Mouse (Mus musculus): Measurements from ENCODE around the gene Ahcy. TPM values are rescaled to one million over a fixed set of nuclear protein-coding genes. Genes with fewer than 3 reads are reported as not detected.
"Not testable (repeated sequence)": the region's sequence is repeated elsewhere in the genome, so short reads cannot be mapped to it uniquely, and the experiment has no call there.

The Ahcy gene
- polyA plus RNA-seq, 1 experiment from 2014 or later = 50.9 TPM

DNA sequence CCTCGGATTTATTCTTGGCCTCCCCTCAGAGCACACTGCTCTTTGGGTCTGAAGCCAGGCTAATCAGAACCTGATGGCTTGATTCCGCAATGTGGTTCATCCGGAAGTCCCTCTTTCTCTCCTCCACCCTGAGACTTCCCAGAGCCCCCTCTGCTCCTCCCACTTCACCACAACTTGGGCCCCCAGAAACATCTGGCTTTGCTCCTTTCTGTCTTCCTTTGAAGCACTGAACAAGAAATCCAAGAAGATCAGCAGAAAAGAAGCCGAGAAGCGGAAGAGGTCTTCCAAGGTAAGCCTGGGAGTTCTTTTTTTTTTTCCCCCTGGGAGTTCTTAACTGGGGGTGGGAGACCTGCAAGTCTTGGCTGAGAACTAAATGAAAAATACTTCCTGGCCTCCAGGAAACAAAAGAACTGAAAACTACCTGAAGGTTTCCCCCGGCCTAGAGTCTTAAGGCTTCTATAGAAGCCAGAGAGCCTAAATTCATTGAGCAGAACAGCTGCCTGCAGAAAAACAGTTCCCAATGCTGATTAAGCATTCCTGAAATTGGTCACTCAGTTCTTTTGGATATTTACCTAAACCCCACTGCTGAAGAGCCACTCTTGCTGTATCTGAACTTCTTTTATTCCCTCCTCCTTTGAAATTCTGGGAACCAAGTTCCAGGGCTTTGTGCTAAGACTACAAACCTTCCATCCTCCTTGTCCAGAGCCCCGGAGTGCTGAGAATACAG is 26.7 kb downstream of the Ahcy start:
- Histone ChIP-seq H3K9me3 (replicated peaks) (no peaks in the 10 kb centered on the region), H3K4me3 (no peak overlapping the region), H3K36me3 (no peaks in the 10 kb centered on the region), H3K4me1 (replicated peaks) (peaks cover 14% of the 10 kb centered on the region), H3K27ac (ENCODE audit: poor library complexity, severe bottlenecking) (no peak overlapping the region), H3K9ac (no peak overlapping the region), H3K4me2 (no peak overlapping the region), H3K27me3 (replicated peaks) (no peaks in the 10 kb centered on the region)
- no peak for ATAC-seq (ENCODE audit: insufficient number of reproducible peaks, low FRiP score)
- 51% methylated on average over 7 of the region's 7 CpGs for WGBS

DNA sequence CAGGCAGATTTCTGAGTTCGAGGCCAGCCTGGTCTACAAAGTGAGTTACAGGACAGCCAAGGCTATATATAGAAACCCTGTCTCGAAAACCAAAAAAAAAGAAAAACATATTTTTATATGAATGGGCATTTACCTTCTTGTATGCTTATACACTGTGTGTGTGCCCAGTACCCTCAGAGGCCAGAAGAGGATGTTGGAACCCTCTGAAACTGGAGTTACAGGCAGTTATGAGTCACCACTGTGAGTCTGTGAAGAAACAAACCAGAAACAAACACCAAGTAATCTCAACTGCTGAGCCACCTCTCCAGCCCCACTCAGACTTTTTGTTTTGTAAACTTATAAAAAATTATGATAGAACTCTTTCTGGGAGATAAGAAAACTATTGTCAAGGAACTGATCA is 27.5 kb downstream of the Ahcy start:
- Histone ChIP-seq H3K4me3 (no peak overlapping the region), H3K4me2 (no peak overlapping the region), H3K27ac (ENCODE audit: poor library complexity, severe bottlenecking) (no peak overlapping the region), H3K27me3 (replicated peaks) (no peaks in the 10 kb centered on the region), H3K36me3 (no peaks in the 10 kb centered on the region), H3K9ac (no peak overlapping the region), H3K9me3 (replicated peaks) (no peaks in the 10 kb centered on the region), H3K4me1 (replicated peaks) (peaks cover 10% of the 10 kb centered on the region)
- 81% methylated on average over 2 of the region's 2 CpGs for WGBS
- no peak for ATAC-seq (ENCODE audit: insufficient number of reproducible peaks, low FRiP score)

DNA sequence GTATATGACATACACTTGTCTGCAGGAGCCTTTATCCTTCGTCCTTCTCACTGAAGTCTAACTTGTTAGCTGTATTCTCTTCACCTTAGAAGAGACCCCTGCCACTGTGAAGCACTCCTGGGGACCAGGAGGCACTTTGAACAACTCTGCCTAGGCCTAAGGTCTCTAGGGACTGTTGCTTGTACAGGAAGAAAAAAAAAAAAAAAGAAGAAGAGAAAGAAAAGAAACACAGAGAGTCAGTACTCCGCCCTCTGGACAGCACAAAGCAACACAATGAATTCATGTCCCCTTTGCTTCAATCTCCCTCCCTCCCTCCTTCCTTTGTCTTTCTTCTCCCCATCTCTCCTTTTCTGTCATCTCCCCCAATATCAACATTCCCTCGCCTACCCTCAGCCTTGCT is 29.2 kb downstream of the Ahcy start:
- H3K4me3 ChIP-seq = no peak overlapping the region
- H3K9me3 ChIP-seq (replicated peaks) = no peaks in the 10 kb centered on the region
- no peak overlapping the region for H3K27ac ChIP-seq (ENCODE audit: poor library complexity, severe bottlenecking)
- H3K27me3 ChIP-seq (replicated peaks) = no peaks in the 10 kb centered on the region
- H3K4me1 ChIP-seq (replicated peaks) = peaks cover 2% of the 10 kb centered on the region
- 57% methylated on average over 3 of the region's 3 CpGs for WGBS
- no peak overlapping the region for H3K4me2 ChIP-seq
- H3K9ac ChIP-seq = no peak overlapping the region
- no peaks in the 10 kb centered on the region for H3K36me3 ChIP-seq
- no peak for ATAC-seq (ENCODE audit: insufficient number of reproducible peaks, low FRiP score)

DNA sequence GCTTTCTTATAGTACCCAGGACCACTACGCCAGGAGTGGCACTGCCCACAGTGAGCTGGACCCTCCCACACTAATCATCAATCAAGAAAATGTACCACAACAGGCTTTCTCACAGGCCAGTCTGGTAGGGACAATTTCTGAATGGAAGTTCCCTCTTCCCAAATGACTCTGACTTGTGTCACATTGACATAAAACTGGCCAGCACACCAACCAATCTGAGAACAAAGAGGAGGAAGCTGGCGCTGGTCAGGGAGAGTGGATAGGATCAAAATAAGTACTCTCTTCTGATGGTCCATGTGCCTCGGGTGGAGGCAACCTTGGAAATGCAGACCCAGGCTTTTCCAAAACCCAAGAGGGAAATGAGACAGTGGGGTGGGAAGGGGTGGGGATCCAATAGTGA is 29.8 kb downstream of the Ahcy start:
- Histone ChIP-seq H3K27ac (ENCODE audit: poor library complexity, severe bottlenecking) (no peak overlapping the region), H3K4me3 (no peak overlapping the region), H3K27me3 (replicated peaks) (no peaks in the 10 kb centered on the region), H3K9me3 (replicated peaks) (no peaks in the 10 kb centered on the region), H3K9ac (no peak overlapping the region), H3K4me2 (no peak overlapping the region), H3K36me3 (no peaks in the 10 kb centered on the region), H3K4me1 (replicated peaks) (no peaks in the 10 kb centered on the region)
- WGBS = 57% methylated on average over 3 of the region's 3 CpGs
- ATAC-seq (ENCODE audit: insufficient number of reproducible peaks, low FRiP score) = no peak

DNA sequence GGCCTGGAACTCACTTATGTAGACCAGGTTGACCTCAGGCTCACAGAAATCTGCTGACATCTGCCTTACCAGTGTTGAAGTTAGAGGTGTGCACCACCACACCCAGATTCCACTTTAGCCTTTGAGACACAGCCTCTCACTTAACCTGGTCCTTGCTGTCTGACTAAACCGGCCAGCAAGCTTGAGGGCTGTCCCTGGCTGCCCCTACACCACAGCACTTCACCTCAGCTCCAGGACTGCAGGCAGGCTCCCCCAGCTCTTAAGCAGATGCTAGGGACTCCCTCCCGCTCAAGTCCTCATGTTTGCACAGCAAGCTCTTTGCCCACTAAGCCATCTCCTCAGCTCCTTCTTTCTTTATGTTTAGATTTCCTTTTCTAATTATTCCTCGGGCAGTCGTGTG is 34.3 kb downstream of the Ahcy start:
- H3K27me3 ChIP-seq (replicated peaks) = no peaks in the 10 kb centered on the region
- no peak overlapping the region for H3K9ac ChIP-seq
- H3K4me3 ChIP-seq = no peak overlapping the region
- H3K4me1 ChIP-seq (replicated peaks) = peaks cover 5% of the 10 kb centered on the region; the same call in 1 of the 2 replicates
- WGBS = 68% methylated on average over 4 of the region's 4 CpGs
- H3K9me3 ChIP-seq (replicated peaks) = no peaks in the 10 kb centered on the region
- no peak overlapping the region for H3K27ac ChIP-seq (ENCODE audit: poor library complexity, severe bottlenecking)
- no peak for ATAC-seq (ENCODE audit: insufficient number of reproducible peaks, low FRiP score)
- no peaks in the 10 kb centered on the region for H3K36me3 ChIP-seq
- H3K4me2 ChIP-seq = no peak overlapping the region

DNA sequence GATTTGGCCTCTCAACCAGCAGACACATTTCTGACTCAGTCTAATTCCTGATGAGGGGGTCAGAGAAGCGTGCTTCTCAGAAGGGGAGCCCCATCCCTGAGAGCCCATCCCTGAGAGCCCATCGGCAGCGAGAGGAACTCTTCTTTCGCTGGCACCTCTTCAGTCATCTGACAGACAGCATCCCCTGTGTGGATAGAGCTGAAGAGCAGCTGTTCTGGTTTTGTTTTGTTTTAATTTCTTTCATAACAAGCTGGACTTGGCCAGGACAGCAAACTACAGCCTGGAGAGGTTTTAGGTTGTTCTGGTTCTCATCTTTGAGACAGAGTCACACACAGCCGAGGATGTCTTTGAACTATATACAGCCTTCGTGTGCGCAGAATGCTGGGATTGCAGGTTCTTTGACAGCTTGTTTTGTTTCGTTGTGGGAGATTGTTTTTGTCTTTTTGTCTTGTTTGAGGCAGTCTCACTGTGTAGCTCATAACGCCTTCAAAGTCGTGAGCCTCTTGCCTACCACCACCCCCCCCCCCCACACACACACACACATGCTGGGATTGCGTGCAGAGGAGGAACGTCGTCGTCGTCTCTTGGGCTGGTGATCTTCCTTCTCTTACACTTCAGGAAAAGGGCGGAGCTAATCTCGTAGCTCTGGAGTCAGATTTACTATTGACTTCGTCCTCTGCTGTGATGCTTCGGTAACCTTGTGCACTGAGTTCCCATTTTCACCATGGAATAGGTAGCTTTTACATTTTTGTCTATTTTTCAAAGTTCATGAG is 41.2 kb downstream of the Ahcy start:
- H3K9me3 ChIP-seq (replicated peaks) = 0 out of 2 replicates have a peak, but pooled peaks cover 3% of the 10 kb centered on the region
- WGBS = 34% methylated on average over 19 of the region's 19 CpGs
- no peaks in the 10 kb centered on the region for H3K36me3 ChIP-seq
- ATAC-seq (ENCODE audit: insufficient number of reproducible peaks, low FRiP score) = no peak
- H3K27ac ChIP-seq (ENCODE audit: poor library complexity, severe bottlenecking) = no peak overlapping the region
- H3K4me3 ChIP-seq = no peak overlapping the region
- no peak overlapping the region for H3K9ac ChIP-seq
- peaks cover 8% of the 10 kb centered on the region; the same call in 1 of the 2 replicates for H3K4me1 ChIP-seq (replicated peaks)
- H3K4me2 ChIP-seq = no peak overlapping the region
- no peaks in the 10 kb centered on the region for H3K27me3 ChIP-seq (replicated peaks)

DNA sequence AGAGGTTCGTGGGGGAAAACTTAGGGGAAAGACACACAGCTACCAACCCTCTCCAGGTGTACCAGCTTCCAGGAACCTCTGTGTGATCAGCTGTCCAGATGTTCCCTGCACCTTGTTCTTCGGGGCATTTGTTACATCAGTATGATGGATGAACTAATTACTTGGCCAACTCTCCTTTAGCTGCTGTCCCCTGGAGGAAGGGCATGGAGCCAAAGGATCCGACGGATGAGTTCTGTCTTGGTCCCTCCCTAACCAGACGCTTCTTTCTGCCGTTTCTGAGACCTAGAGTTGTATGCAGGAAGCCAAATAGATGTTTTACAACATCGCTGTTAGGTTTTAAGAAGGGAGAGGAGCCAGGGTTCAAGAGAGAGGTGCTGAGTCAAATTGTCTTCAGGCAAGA is 43.5 kb downstream of the Ahcy start:
- Histone ChIP-seq H3K4me3 (no peak overlapping the region), H3K9ac (no peak overlapping the region), H3K4me2 (no peak overlapping the region), H3K27ac (ENCODE audit: poor library complexity, severe bottlenecking) (no peak overlapping the region), H3K27me3 (replicated peaks) (no peaks in the 10 kb centered on the region), H3K4me1 (replicated peaks) (0 out of 2 replicates have a peak, but pooled peaks cover 4% of the 10 kb centered on the region), H3K9me3 (replicated peaks) (0 out of 2 replicates have a peak, but pooled peaks cover 3% of the 10 kb centered on the region), H3K36me3 (no peaks in the 10 kb centered on the region)
- WGBS = 63% methylated on average over 7 of the region's 7 CpGs
- ATAC-seq (ENCODE audit: insufficient number of reproducible peaks, low FRiP score) = no peak

DNA sequence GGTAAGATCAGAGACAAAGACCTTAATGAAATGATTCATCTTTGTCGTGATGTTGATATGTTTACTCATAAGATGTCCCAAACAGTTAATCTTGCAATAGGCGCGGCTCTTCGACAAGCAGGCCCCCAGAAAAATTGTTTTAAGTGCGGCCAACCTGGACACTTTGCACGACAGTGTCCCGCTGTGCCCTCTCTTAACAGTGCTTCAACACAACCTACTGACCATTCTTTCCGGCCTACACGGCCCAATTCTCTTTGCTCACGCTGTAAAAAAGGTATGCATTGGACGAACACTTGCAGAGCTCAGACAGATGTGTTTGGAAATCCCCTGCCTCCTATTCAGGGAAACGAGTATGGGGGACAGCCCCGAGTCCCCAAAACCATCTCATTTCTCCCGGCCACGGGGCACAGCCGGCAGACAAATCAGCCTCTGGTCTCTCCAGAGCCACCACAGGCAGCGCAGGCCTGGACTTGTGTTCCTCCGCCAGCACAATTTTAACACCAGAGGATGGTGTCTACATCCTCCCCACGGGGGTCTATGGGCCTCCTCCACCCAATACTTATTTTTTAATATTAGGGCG is 54.0 kb downstream of the Ahcy start:
- peaks cover 16% of the 10 kb centered on the region for H3K27me3 ChIP-seq (replicated peaks)
- not testable (repeated sequence) for H3K9ac ChIP-seq; H3K4me3 ChIP-seq; ATAC-seq (ENCODE audit: insufficient number of reproducible peaks, low FRiP score); H3K36me3 ChIP-seq; H3K4me1 ChIP-seq (replicated peaks); H3K27ac ChIP-seq (ENCODE audit: poor library complexity, severe bottlenecking); H3K9me3 ChIP-seq (replicated peaks)
- peak overlapping the region; percentile 96 for H3K4me2 ChIP-seq
- WGBS = 35% methylated on average over 20 of the region's 20 CpGs

DNA sequence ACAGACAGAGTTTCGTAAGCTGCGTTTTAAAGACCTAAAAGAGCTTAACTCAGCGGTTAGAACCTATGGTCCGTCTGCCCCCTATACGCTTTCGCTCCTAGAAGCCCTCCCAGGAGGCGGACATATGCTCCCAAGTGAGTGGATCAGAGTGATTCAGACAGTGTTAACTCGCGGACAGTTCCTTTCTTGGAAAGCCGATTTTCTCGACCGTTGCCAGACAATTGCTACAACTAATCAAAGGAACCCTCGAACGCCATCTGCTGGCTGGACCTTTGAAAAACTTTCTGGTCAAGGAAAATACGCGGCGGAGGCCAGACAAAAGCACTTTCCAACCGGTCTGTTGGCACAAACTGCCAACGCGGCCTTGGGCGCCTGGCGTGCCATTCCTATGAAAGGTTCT is 54.6 kb downstream of the Ahcy start:
- peak overlapping the region; percentile 96 for H3K4me2 ChIP-seq
- H3K27me3 ChIP-seq (replicated peaks) = peaks cover 16% of the 10 kb centered on the region
- H3K9ac ChIP-seq = peak overlapping the region; percentile 65
- H3K4me3 ChIP-seq = peak overlapping the region; percentile 54
- no peaks in the 10 kb centered on the region for H3K9me3 ChIP-seq (replicated peaks)
- peak overlapping the region; percentile 39 for H3K27ac ChIP-seq (ENCODE audit: poor library complexity, severe bottlenecking)
- H3K36me3 ChIP-seq = no peaks in the 10 kb centered on the region
- WGBS = under 1% methylated on average over 22 of the region's 22 CpGs
- ATAC-seq (ENCODE audit: insufficient number of reproducible peaks, low FRiP score) = peak; percentile 75
- H3K4me1 ChIP-seq (replicated peaks) = no peaks in the 10 kb centered on the region

DNA sequence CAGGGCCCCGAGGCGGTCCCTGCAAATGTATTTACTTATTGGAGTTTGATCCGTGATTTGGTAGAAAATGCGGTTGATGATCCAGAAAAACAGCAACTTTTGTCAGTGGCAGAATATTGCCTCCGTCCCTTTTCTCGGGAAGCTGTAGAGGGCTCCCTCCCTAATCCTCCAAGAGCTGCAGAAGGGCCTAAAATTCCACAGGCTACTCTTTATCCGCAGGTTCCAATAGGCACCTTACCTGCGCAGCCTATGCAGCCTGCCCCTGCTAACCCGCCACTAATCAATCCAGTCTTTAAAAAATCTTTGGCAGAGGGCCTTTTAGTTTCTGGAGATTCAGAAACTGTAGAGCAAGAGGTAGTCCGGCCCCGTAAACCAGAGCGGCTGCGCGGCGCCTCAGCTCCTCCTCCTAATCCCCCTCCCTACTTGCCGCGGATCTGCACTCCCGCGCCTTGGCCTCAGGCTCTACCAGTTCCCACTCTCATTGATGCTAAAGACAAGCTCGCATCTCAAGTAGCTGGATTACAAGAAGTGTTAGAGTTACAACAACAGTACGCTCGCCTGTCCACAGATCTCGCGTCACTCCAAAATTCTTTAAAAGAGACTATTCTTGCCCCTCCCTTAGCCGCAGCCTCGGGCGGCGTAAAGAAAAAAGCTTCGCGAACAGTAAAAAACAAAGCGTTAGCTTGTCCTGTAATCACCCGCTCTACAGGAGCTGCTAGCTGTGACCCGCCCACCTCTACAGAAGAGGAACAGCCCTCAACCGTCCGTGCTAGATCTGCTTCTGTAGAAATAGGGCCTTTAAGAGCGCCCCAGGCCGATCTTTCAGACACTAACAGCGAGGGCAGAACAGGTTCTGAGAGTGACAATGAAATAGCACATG is 55.3 kb downstream of the Ahcy start:
- Histone ChIP-seq H3K27ac (ENCODE audit: poor library complexity, severe bottlenecking) (peak overlapping the region; percentile 39), H3K27me3 (replicated peaks) (peaks cover 16% of the 10 kb centered on the region), H3K4me3 (peak overlapping the region; percentile 54), H3K36me3 (no peaks in the 10 kb centered on the region), H3K9ac (peak overlapping the region; percentile 65), H3K4me1 (replicated peaks) (no peaks in the 10 kb centered on the region), H3K9me3 (replicated peaks) (no peaks in the 10 kb centered on the region), H3K4me2 (peak overlapping the region; percentile 96)
- WGBS = under 1% methylated on average over 38 of the region's 38 CpGs
- peak; percentile 83 for ATAC-seq (ENCODE audit: insufficient number of reproducible peaks, low FRiP score)

Measured in heart, embryonic 12.5 days (tissue).